Mouse (Mus musculus) liver, adult 10 weeks (tissue): ENCODE results near the gene Herc2. TPM values are rescaled to one million over a fixed set of nuclear protein-coding genes. Genes with fewer than 3 reads are reported as not detected.

Source experiments
- polyA plus RNA-seq: library from polyadenylated mRNA; stranded (reverse); fragments of 350-450 nt; fragmentation: Illumina TruSeq; extraction: RNeasy Lipid Tissue Mini Kit (QIAGEN cat#74804); gene quantifications from one replicate; pipeline ENCODE4 v1.2.3, GENCODE M21; 2014; ENCODE audit warnings: low read depth, low replicate concordance

Gene Herc2
- 7.8 TPM for polyA plus RNA-seq

GRCm38 (mm10) chr7:56049831-56050321 lies at the start of gene Herc2:
TSS of gene Herc2 (plus strand) at chr7:56050196.

GRCm38 (mm10) chr7:56019930-56020253 lies 30.1 kb upstream of the Herc2 start, which contains the start of gene Nipa1:
TSS of gene Nipa1 (minus strand) at chr7:56019954.

DNA sequence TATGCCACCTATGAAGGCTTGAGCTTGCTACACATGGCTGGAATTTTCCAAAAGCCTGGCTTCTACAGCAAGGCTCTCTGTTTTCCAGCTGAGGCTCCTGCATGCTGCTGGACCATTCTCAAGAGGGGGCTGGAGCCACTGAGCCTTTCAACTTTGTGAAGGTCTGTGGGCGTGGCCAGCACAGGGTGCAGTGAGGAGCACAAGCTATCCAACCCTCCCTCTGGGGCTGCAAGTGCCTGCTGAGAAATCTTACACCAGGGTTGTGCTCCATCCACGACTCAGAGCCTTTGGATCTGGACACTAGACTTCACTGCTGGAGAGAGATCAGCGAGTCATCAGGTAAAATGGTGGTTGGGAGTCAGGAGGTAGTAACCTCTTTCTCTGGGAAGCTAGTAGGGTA lies 189.5 kb downstream of the Herc2 start, which contains the start of gene Oca2:
TSS of gene Oca2 (plus strand) at position 218 of the 400 bp plus-strand sequence.

Other genes starting within 250 kb of the Herc2 start
- 20.6 TPM for gene Cyfip1, start 208.5 kb upstream of the Herc2 start, polyA plus RNA-seq
- 50.1 TPM for gene Nipa2, start 87.7 kb upstream of the Herc2 start, polyA plus RNA-seq
- 2.4 TPM for gene Nipa1, start 30.2 kb upstream of the Herc2 start, polyA plus RNA-seq
- not detected for gene Oca2, start 189.6 kb downstream of the Herc2 start, polyA plus RNA-seq